Mouse (Mus musculus): ENCODE data around the gene Ttc28.

DNA sequence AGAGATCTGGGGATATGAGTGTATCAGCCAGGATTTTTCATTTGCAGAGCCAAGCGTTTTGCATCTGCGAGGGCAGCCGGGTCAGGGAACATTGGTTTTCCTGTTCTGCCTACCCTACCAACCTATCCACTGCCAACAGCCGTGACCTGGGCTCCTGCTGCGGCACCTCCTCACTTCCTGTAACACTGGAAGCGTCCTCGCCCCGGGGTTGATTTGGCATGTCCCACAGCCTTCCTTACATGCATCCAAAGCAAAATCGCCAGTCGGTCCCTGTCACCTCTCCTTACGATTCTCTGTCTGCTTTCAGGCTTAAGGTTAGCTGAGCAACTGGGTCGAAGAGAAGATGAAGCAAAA is 349.4 kb downstream of the Ttc28 start:
- no peak for TF ChIP-seq CTCF (IDR thresholded peaks at IDR 0.05; ENCODE audit: control insufficient read depth, insufficient read depth, insufficient read length)
- TF ChIP-seq USF1 (IDR thresholded peaks at IDR 0.05; ENCODE audit: low read depth): no peak
- no peak for TF ChIP-seq CEBPB (IDR thresholded peaks at IDR 0.05; ENCODE audit: low read depth)
- TF ChIP-seq MAX (IDR thresholded peaks at IDR 0.05): no peak
